Mouse (Mus musculus) cerebellum, postnatal 4 days (tissue): ENCODE data around the gene Prr29.

ENCODE experiments used
- DNase-seq, 2 experiments: peaks; one replicate each; pipeline ENCODE4 v3.0.0; 2022; ENCODE audit warnings: low spot score in 2 of 2, mixed read lengths in 1 of 2

Prr29 gene

DNA sequence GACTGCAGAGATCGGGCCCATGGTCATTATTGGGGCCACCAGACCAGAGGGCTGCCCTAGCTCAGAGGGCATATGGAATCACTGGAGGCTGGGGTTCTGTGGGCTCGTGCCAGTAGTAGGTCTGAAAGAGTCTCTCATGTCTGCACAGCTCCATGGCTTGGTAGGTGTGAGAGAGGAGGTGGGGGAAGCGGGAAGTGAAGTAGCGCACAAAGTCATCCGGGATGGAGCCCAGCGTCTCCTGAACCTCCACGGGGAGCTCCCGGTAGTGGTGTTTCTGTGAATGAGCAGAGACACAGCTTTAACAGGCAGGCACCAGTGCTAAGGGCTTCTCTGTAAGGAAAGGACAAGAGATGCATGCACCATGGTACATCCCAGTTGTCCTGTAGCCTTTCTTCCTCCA, 33.2 kb downstream of the Prr29 start:
- DNase-seq = no peak

DNA sequence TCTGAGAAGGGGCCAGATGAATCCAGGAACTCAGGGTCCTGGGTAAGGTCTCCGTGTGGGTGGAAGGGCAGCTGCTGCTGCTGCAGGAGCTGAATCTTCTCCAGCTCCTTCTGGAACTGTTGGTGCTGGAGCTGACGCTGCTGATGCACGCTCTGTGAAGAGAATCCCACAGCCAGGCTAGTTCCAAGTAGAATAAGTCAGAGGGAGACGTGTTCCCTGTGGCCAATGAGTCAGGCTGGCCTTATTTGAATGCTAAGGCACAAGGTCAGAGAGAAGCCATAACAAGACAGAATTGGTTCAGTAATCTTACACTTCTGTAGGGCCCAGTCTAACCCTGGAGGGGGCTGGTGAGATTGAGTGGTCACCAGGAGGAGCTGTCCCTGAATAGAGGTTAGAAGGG, 44.7 kb downstream of the Prr29 start:
- no peak for DNase-seq

DNA sequence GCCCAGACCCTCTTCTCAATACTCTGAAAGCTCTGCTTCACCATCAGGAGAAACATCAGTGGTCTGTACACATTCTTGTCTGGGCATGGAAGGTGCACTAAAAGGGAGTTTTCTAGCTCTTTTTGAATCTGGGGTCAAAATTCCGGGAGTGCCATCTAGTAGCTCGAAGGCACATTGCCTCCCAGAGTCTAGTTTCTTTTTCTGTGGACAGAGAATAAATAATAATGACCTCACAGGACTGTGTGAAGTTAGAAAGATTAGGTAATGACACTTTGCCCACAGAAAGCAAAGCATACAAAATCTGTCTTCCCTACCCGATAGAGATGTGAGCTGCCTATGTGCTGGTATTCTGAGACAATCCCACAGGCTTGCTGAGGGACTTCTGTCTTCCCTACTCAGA, 45.2 kb downstream of the Prr29 start:
- DNase-seq = no peak

DNA sequence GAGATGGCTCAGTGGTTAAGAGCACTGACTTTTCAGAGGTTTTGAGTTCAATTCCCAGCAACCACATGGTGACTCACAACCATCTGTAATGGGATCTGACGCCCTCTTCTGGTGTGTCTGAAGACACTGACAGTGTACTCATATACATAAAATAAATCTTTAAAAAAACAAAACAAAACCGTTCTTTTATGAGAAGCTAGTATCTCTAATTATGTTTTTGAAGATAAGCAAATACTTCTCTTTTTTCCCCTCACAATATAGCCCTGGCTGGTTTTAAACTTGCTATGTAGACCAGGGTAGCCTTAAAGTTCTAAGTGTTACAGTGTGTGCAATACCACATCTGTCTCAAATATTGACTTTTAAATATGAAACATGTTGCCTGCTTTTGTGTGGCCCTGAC, 45.9 kb downstream of the Prr29 start:
- no peak for DNase-seq

- no peak for DNase-seq
Observed at GRCm38 (mm10) chr11:106412641-106413360, 47.5 kb downstream of the Prr29 start.

GRCm38 (mm10) chr11:106416331-106416730, 51.1 kb downstream of the Prr29 start:
- DNase-seq = no peak

- DNase-seq = no peak
Observed at GRCm38 (mm10) chr11:106417860-106418259, 52.6 kb downstream of the Prr29 start.

GRCm38 (mm10) chr11:106418622-106419196, 53.4 kb downstream of the Prr29 start:
- DNase-seq = peak; percentile 77 to 84

GRCm38 (mm10) chr11:106419262-106420102, 54.2 kb downstream of the Prr29 start:
- DNase-seq = no peak

- no peak for DNase-seq
Observed at GRCm38 (mm10) chr11:106425201-106425600, 59.9 kb downstream of the Prr29 start.

- no peak for DNase-seq
Observed at GRCm38 (mm10) chr11:106426447-106426846, 61.2 kb downstream of the Prr29 start.
